Mouse (Mus musculus) ES-Bruce4 (cell line): ENCODE measurements at regions not wholly inside any gene's neighbourhood (a gene's known extent, or its start where the extent isn't known, plus 50 kb on each side); places are given as distances from the start of the nearest gene placed in this dataset.

Experiments
- H3K27ac ChIP-seq: 2 replicates; pipeline ENCODE4 v1.5.1; 2012; ENCODE audit warnings: low read length, inconsistent platforms; ENCODE audit not compliant: insufficient read depth
- H3K27me3 ChIP-seq: 2 replicates; pipeline ENCODE4 v1.6.1; 2012; ENCODE audit warnings: mild to moderate bottlenecking, low read length, inconsistent platforms; ENCODE audit not compliant: control insufficient read depth, poor library complexity, insufficient read depth, severe bottlenecking
- H3K36me3 ChIP-seq: 2 replicates; pipeline ENCODE4 v1.6.1; 2012; ENCODE audit warnings: inconsistent platforms, mild to moderate bottlenecking, low read length, moderate library complexity; ENCODE audit not compliant: control insufficient read depth, poor library complexity, insufficient read depth, severe bottlenecking
- H3K4me1 ChIP-seq: one replicate; pipeline ENCODE4 v1.8.1; 2011; ENCODE audit warnings: low read length; ENCODE audit not compliant: control insufficient read depth, insufficient read depth
- H3K4me3 ChIP-seq: 2 replicates; pipeline ENCODE4 v1.5.1; 2011; ENCODE audit warnings: low read depth, mild to moderate bottlenecking, low read length
- H3K9ac ChIP-seq: 2 replicates; pipeline ENCODE4 v1.6.1; 2012; ENCODE audit warnings: low read depth, mild to moderate bottlenecking, inconsistent platforms; ENCODE audit not compliant: poor library complexity, severe bottlenecking
- H3K9me3 ChIP-seq: replicated peaks from 2 replicates; pipeline ENCODE4 v1.6.1; 2012; ENCODE audit warnings: mild to moderate bottlenecking, low read length, inconsistent platforms; ENCODE audit not compliant: control insufficient read depth, poor library complexity, insufficient read depth, severe bottlenecking
- CTCF ChIP-seq: IDR thresholded peaks from one replicate; pipeline ENCODE4 v1.8.1; 2011; ENCODE audit warnings: low read depth, low read length
- EP300 ChIP-seq: IDR thresholded peaks from 2 replicates; pipeline ENCODE4 v1.6.1; 2011; ENCODE audit warnings: low read depth, low read length; ENCODE audit not compliant: insufficient read depth
- POLR2A ChIP-seq: IDR thresholded peaks from one replicate; pipeline ENCODE4 v1.8.1; 2011; ENCODE audit warnings: low read length; ENCODE audit not compliant: insufficient read depth

GRCm38 (mm10) chr3:105152158-105152541 lies 85.5 kb downstream of the 4930564D02Rik start:
- H3K36me3 ChIP-seq = no peaks in the 10 kb centered on the region
- no peaks in the 10 kb centered on the region for H3K4me1 ChIP-seq
- H3K27me3 ChIP-seq = no peaks in the 10 kb centered on the region
- no peaks in the 10 kb centered on the region; the same call in 1 of the 2 replicates for H3K9me3 ChIP-seq
- TF ChIP-seq CTCF = no peak
- TF ChIP-seq POLR2A = no peak
- H3K4me3 ChIP-seq = no peak overlapping the region
- no peak overlapping the region for H3K27ac ChIP-seq
- no peak overlapping the region for H3K9ac ChIP-seq

DNA sequence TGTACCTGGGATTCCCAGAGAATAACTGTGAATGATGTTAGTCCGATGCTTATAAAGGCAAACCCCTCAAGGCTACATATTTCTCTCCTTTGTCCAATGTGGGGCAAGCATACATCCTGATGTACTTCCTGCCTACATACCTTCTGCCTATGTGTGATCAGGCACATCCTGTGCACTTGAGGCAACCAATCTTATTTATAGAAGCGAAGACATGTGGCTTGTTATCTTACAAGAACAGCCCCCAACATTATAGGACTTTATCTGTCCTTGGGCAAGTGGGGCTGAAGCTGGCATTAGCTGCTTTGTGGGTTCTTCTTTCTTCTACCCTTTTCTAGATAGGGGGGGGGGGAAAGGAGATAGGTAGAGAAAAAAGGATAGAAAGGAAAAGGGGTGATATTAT lies 91.7 kb downstream of the 4930564D02Rik start:
- no peaks in the 10 kb centered on the region for H3K9me3 ChIP-seq
- H3K4me3 ChIP-seq = no peak overlapping the region
- H3K36me3 ChIP-seq = no peaks in the 10 kb centered on the region
- H3K4me1 ChIP-seq = no peaks in the 10 kb centered on the region
- H3K27me3 ChIP-seq = no peaks in the 10 kb centered on the region
- H3K9ac ChIP-seq = no peak overlapping the region
- H3K27ac ChIP-seq = no peak overlapping the region
- TF ChIP-seq CTCF (no peak), EP300 (no peak), POLR2A (no peak)

DNA sequence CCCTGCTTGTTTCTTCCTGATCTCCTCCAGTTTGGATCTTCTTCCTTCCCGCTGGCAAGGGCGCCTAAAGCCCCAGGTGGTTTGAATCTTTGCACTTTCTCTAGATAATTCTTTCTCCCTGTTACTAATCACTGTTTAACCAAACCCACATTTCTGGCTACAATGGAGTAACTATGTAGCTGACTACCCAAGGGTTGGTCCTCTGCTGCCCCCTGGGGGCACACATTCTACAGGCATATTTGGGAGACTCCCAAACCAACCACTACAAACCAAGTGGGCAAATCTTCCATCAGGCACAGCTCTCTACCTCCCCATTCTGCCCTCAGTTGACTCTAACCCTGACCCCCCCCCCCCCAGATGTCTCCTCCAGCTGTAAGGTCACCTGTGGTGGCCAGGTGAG lies 98.7 kb downstream of the 4930564D02Rik start:
- H3K4me3 ChIP-seq = no peak overlapping the region
- TF ChIP-seq CTCF (peak; percentile 46), EP300 (no peak)
- no peaks in the 10 kb centered on the region for H3K36me3 ChIP-seq
- no peak overlapping the region for H3K9ac ChIP-seq
- no peak overlapping the region for H3K27ac ChIP-seq
- no peaks in the 10 kb centered on the region; the same call in 1 of the 2 replicates for H3K27me3 ChIP-seq
- H3K4me1 ChIP-seq = no peaks in the 10 kb centered on the region
- no peaks in the 10 kb centered on the region for H3K9me3 ChIP-seq

GRCm38 (mm10) chr3:105169117-105169516 lies 102.5 kb downstream of the 4930564D02Rik start:
- TF ChIP-seq CTCF (no peak), POLR2A (no peak), EP300 (no peak)
- H3K9me3 ChIP-seq = no peaks in the 10 kb centered on the region; the same call in 1 of the 2 replicates
- H3K9ac ChIP-seq = no peak overlapping the region

GRCm38 (mm10) chr3:105171527-105171926 lies 104.9 kb downstream of the 4930564D02Rik start:
- H3K9ac ChIP-seq = no peak overlapping the region
- no peaks in the 10 kb centered on the region; the same call in 1 of the 2 replicates for H3K9me3 ChIP-seq
- H3K4me3 ChIP-seq = no peak overlapping the region
- no peak overlapping the region for H3K27ac ChIP-seq
- H3K4me1 ChIP-seq = no peaks in the 10 kb centered on the region
- no peak for TF ChIP-seq POLR2A
- TF ChIP-seq CTCF = no peak
- no peak for TF ChIP-seq EP300
- H3K36me3 ChIP-seq = no peaks in the 10 kb centered on the region
- no peaks in the 10 kb centered on the region; the same call in 1 of the 2 replicates for H3K27me3 ChIP-seq

More at GRCm38 (mm10) chr3:105169117-105169516, 102.5 kb downstream of the 4930564D02Rik start:
- no peak overlapping the region for H3K27ac ChIP-seq
- H3K4me3 ChIP-seq = no peak overlapping the region
- no peaks in the 10 kb centered on the region for H3K4me1 ChIP-seq
- no peaks in the 10 kb centered on the region; the same call in 1 of the 2 replicates for H3K27me3 ChIP-seq
- H3K36me3 ChIP-seq = no peaks in the 10 kb centered on the region

GRCm38 (mm10) chr3:105172054-105172453 lies 105.4 kb downstream of the 4930564D02Rik start:
- TF ChIP-seq POLR2A = no peak
- no peak for TF ChIP-seq CTCF
- TF ChIP-seq EP300 = no peak
- Histone ChIP-seq H3K9me3 (no peaks in the 10 kb centered on the region; the same call in 1 of the 2 replicates), H3K36me3 (no peaks in the 10 kb centered on the region), H3K4me3 (no peak overlapping the region), H3K4me1 (no peaks in the 10 kb centered on the region), H3K9ac (no peak overlapping the region), H3K27ac (no peak overlapping the region), H3K27me3 (no peaks in the 10 kb centered on the region; the same call in 1 of the 2 replicates)
